Mouse (Mus musculus): Measurements from ENCODE around the gene Cotl1. TPM values are rescaled to one million over a fixed set of nuclear protein-coding genes. Genes with fewer than 3 reads are reported as not detected.
A peak's percentile ranks its signal among the peaks of the same experiment; 100 is the strongest.

Cotl1 gene
- polyA plus RNA-seq, 1 experiment from 2014 or later, result 114 TPM

DNA sequence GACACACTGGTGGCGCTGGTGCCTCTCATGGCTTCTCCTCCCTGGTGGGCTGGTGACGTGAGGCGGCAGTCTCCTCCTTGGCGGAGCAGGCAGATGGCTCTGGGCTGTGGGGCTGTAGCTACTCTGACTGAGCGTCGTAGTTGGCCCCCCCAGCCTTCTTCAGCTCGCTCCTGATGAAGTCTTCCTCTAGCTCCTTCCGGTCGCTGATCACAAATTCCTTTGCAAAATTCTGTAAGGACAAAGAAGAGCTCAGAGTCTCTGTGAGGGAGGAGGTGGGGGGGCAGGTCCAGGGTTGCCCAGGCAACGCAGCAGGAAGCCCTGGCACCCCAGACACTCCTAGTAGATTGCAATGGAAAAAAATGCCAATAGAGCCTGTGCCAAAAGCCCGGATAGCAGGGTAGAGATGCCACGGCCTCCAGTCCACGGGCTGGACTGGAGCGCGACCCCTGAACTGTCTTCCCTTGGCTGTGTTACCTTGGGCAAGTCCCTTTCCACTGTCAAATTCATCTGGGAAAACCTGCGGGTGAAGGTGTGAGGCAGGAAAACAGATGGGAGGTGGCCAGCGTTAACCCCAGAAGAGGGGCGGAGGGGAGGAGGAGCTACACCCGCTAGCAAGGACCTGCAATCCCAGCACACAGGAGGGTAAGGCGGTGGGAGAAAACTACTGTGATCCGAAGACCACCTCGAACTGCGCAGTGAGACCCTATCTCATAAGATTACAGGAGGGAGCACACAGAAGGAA lies 30.0 kb downstream of the Cotl1 start:
- peaks cover 54% of the 10 kb centered on the region for H3K36me3 ChIP-seq (replicated peaks)
- no peaks in the 10 kb centered on the region for H3K27me3 ChIP-seq (ENCODE audit: poor library complexity, severe bottlenecking)
- no peak for DNase-seq (ENCODE audit: extremely low spot score, low spot score)
- H3K4me1 ChIP-seq, result peaks cover 65% of the 10 kb centered on the region
- H3K9me3 ChIP-seq, result no peaks in the 10 kb centered on the region
- H3K4me3 ChIP-seq, result peak overlapping the region; percentile 11
- 65% methylated on average over 23 of the region's 23 CpGs for WGBS
- H3K27ac ChIP-seq, result peak overlapping the region; percentile 82

DNA sequence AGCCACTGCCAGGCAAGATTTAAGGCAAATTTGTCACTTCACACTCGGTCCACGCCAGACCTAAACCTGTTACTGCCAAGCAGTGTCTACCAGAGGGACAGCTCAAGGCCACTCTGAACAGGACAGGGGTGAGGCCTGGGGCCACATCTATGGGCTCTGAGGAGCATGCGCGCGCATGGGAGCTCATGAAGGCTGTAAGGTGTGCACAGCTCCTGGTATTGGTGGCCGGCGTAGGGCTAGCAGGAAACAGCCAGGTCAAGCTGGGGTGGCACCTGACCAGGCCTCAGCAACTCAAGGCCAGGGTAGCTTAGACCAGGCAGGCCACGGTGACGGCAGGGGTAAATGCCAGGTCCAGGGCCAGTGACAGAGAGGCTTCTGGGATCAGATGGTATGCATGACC lies 30.7 kb downstream of the Cotl1 start:
- peaks cover 47% of the 10 kb centered on the region for H3K36me3 ChIP-seq (replicated peaks)
- no peaks in the 10 kb centered on the region for H3K9me3 ChIP-seq
- H3K27ac ChIP-seq, result peak overlapping the region; percentile 82
- WGBS, result 95% methylated on average over 9 of the region's 9 CpGs
- no peaks in the 10 kb centered on the region for H3K27me3 ChIP-seq (ENCODE audit: poor library complexity, severe bottlenecking)
- peak overlapping the region; percentile 11; the same call in 1 of the 2 replicates for H3K4me3 ChIP-seq
- H3K4me1 ChIP-seq, result peaks cover 71% of the 10 kb centered on the region
- DNase-seq (ENCODE audit: extremely low spot score, low spot score), result no peak

DNA sequence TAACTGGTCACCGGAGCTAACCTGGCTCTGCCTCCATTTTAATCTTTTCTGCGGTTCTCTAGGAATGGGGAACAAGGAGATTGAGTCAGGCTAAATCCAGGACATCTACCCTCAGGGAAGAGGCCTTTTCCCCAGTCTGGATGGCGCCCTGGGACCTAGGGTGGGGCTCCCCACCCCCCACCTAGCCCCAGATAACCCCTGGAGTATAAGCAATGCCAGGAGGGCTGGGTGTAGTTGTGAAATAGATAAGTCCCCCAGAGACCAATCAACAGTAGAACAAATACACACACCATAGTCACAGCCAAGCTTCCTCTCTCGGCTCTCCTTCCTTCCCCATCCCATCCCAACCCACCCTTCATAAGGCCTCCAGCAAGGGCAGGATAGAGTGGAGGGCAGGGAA lies 32.7 kb downstream of the Cotl1 start:
- WGBS, result 94% methylated on average over 4 of the region's 4 CpGs
- no peak overlapping the region for H3K4me3 ChIP-seq
- no peak for DNase-seq (ENCODE audit: extremely low spot score, low spot score)
- no peak overlapping the region for H3K27ac ChIP-seq
- H3K36me3 ChIP-seq (replicated peaks), result peaks cover 41% of the 10 kb centered on the region
- H3K4me1 ChIP-seq, result peaks cover 59% of the 10 kb centered on the region
- H3K27me3 ChIP-seq (ENCODE audit: poor library complexity, severe bottlenecking), result no peaks in the 10 kb centered on the region
- H3K9me3 ChIP-seq, result no peaks in the 10 kb centered on the region

DNA sequence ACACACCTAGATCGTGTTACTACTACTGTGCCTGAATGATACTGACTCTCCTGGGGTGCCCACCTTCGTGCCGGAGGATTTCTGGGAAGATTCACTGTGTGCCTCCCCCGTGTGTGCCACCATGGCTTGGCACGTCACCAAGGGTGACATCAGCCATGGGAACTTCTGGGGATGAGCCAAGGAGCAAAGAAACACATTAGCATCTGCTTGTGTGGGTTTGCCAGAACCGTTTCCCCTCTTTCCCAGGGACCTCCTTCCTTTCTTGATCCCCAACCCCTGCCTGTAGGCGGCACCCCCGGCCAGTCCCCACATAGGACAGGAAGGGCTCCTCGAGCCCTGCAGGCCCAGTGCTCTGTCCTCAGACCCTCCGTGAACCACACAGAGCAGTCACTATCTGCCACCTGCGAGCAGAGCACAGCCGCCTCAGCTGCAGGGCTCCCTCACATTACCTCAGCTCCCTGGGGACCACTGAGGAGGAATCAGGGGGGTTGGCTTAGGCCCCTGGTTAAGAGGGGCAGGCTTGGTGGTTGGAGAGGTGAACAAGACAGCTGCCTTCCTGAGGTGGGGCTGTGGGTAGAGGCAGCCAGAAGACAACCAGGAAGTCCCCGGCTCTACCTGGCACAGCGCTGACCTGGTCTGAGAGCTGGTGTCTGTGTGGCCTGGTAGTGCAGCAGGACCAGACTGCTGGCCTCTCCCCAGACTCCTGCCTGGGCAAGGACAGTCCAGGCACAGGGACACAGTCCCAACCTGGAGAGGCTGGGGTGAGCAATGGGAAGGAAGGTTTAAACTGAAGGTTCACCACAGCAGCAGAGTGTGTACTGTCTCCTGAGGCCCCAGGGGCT lies 33.7 kb downstream of the Cotl1 start:
- H3K9me3 ChIP-seq, result no peaks in the 10 kb centered on the region
- DNase-seq (ENCODE audit: extremely low spot score, low spot score), result no peak
- WGBS, result 85% methylated on average over 14 of the region's 14 CpGs
- peaks cover 41% of the 10 kb centered on the region for H3K36me3 ChIP-seq (replicated peaks)
- peaks cover 51% of the 10 kb centered on the region for H3K4me1 ChIP-seq
- H3K27ac ChIP-seq, result peak overlapping the region; percentile 48; the same call in 1 of the 2 replicates
- no peaks in the 10 kb centered on the region for H3K27me3 ChIP-seq (ENCODE audit: poor library complexity, severe bottlenecking)
- no peak overlapping the region for H3K4me3 ChIP-seq

DNA sequence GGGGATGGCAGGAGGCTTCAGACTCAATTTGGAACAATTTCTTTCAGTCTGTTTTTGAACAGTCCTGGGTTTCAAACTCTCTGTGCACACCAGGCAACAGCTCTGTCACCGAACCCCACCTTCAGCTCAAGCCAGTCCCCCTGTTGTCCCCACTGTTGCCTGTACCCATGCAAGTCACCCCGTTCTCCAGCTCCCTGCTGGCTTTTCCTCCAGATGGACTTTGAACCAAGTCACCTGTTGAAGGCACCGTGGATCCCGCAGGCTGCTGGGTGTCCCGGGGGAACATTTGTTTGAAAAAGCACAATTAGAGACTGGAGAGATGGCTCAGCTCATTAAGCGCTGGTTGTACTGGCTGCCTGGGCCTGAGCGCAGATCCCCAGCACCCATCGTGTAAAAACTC lies 35.1 kb downstream of the Cotl1 start:
- H3K4me1 ChIP-seq, result peaks cover 49% of the 10 kb centered on the region
- no peak for DNase-seq (ENCODE audit: extremely low spot score, low spot score)
- peaks cover 39% of the 10 kb centered on the region for H3K36me3 ChIP-seq (replicated peaks)
- no peak overlapping the region for H3K4me3 ChIP-seq
- H3K27me3 ChIP-seq (ENCODE audit: poor library complexity, severe bottlenecking), result no peaks in the 10 kb centered on the region
- H3K27ac ChIP-seq, result 0 out of 2 replicates have a peak overlapping the region, but pooled peaks have one; percentile 3
- H3K9me3 ChIP-seq, result no peaks in the 10 kb centered on the region
- WGBS, result 79% methylated on average over 8 of the region's 8 CpGs

DNA sequence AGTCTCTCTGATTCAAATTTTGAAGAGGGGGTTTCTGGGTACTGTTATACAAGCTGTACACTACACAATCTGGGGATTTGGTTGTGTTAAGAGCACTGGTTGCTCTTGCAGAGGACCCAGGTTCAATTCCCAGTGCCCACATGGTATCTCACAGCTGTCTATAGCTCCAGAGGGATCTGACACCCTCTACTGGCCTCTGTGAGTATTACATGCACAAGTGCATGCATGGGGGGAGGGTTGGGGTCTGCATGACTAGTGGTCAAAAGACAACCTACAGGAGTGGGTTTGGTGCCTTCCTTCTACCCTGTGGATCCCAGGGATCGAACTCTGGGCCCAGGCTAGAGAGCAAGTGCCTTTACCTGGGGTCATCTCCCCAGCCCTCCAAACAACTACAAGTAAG lies 37.8 kb downstream of the Cotl1 start:
- peaks cover 12% of the 10 kb centered on the region; the same call in 1 of the 2 replicates for H3K36me3 ChIP-seq (replicated peaks)
- H3K27ac ChIP-seq, result no peak overlapping the region
- no peak for DNase-seq (ENCODE audit: extremely low spot score, low spot score)
- WGBS, result 92% methylated on average over 1 of the region's 1 CpGs
- no peaks in the 10 kb centered on the region for H3K9me3 ChIP-seq
- no peaks in the 10 kb centered on the region for H3K27me3 ChIP-seq (ENCODE audit: poor library complexity, severe bottlenecking)
- peaks cover 64% of the 10 kb centered on the region for H3K4me1 ChIP-seq
- H3K4me3 ChIP-seq, result no peak overlapping the region

DNA sequence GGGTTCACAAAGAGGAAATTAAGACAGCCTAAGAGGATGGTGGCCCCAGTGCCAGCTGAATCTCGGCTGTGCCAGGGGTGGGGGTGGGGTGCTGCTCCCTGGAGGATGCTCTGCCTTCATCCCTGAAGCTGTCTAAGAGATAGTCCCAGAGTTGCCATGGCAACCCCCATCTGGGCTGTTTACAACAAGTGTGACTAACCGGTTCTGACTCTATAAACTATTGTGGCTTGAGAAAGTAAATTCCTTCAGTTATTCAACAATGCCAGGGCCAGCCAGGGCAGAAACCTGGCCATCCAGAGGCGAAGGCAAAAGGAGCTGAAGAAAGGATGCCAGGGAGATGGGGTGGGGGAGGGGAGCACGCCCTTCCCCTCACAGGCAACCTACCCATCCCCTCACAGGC lies 39.2 kb downstream of the Cotl1 start:
- Histone ChIP-seq H3K9me3 (no peaks in the 10 kb centered on the region), H3K27ac (peak overlapping the region; percentile 66), H3K4me1 (peaks cover 61% of the 10 kb centered on the region), H3K36me3 (replicated peaks) (no peaks in the 10 kb centered on the region), H3K4me3 (no peak overlapping the region), H3K27me3 (ENCODE audit: poor library complexity, severe bottlenecking) (no peaks in the 10 kb centered on the region)
- DNase-seq (ENCODE audit: extremely low spot score, low spot score), result no peak
- 23% methylated on average over 4 of the region's 4 CpGs for WGBS

DNA sequence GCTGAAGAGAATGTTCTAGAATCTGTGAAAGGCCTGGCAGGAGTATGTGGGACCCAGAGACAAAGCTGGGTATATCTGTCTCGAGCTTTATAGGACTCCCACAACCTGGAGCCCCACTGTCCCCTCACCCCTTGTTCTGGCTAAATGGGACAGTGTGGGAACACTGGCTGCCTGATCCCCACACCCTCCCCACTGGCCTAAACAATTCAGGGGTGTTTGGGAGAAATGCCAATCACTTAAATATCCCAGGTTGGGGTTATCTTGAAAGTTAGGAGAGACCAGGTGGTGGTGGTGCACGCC lies 41.4 kb downstream of the Cotl1 start:
- Histone ChIP-seq H3K4me1 (peaks cover 63% of the 10 kb centered on the region), H3K27ac (peak overlapping the region; percentile 83), H3K4me3 (peak overlapping the region; percentile 28; the same call in 1 of the 2 replicates), H3K9me3 (no peaks in the 10 kb centered on the region), H3K27me3 (ENCODE audit: poor library complexity, severe bottlenecking) (no peaks in the 10 kb centered on the region), H3K36me3 (replicated peaks) (no peaks in the 10 kb centered on the region)
- no peak for DNase-seq (ENCODE audit: extremely low spot score, low spot score)
- 63% methylated on average over 2 of the region's 2 CpGs for WGBS

DNA sequence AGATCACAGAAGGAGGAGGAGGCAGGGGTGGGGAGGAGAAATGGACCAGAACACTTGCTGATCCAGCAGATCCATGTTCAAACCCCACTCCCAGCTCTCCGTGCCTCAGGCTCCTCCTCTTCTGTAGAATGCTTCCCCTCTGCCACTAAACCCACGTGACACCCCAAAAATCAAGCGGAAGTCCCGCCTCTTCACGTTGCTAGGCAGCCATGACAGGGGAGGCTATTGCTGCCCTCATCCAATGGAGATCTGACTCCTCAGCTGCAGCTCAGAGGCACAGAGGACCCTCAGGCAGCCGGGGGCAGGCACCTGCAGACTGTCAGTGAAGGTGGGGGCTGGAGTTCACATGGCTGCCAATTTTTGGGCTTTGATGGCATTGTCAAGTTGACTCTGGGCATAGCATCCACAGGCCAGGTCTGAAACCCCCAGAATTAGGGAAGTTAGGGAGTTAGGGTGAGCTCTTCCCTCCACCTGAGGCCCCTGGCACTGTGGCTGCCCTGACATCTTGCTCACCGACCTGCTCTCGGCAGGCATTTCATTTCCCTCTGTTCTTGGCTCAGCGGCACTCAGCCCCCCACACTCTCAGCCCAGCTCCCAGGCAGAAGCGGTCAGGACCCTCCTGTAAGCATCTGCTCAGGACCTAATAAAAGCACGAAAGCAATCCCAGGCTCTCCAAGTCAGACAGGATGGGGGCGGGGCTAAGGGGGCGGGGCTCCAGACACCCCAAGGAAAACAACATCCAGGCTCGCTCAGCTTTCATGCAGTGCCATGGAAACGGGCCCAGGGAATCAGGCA lies 42.0 kb downstream of the Cotl1 start:
- H3K4me3 ChIP-seq, result peak overlapping the region; percentile 28
- H3K4me1 ChIP-seq, result peaks cover 59% of the 10 kb centered on the region
- peak; percentile 75 for DNase-seq (ENCODE audit: extremely low spot score, low spot score)
- H3K36me3 ChIP-seq (replicated peaks), result no peaks in the 10 kb centered on the region
- no peaks in the 10 kb centered on the region for H3K9me3 ChIP-seq
- no peaks in the 10 kb centered on the region for H3K27me3 ChIP-seq (ENCODE audit: poor library complexity, severe bottlenecking)
- peak overlapping the region; percentile 83 for H3K27ac ChIP-seq
- WGBS, result 11% methylated on average over 15 of the region's 15 CpGs

DNA sequence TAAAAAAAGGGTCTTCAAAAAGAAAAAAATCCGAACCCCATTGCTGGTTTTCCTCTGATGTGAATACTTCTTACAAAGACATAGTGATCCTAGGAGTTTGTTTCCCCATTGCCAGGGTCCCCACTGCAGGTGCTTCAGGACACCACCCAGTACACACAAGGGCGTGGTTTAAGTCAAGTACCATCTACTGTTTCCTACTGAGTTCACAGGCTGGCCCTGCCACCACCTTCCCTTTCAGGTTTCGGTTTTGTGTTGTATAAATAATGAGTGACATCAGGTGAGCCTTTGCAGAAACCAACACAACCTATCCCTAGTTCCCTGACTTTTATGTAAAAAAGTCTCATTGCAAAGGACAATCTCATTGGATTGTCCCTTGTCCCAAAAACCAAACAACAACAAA lies 44.7 kb downstream of the Cotl1 start:
- no peaks in the 10 kb centered on the region for H3K36me3 ChIP-seq (replicated peaks)
- DNase-seq (ENCODE audit: extremely low spot score, low spot score), result no peak
- peaks cover 74% of the 10 kb centered on the region for H3K4me1 ChIP-seq
- no peaks in the 10 kb centered on the region for H3K27me3 ChIP-seq (ENCODE audit: poor library complexity, severe bottlenecking)
- H3K4me3 ChIP-seq, result no peak overlapping the region
- 92% methylated on average over 3 of the region's 3 CpGs for WGBS
- H3K27ac ChIP-seq, result no peak overlapping the region; the same call in 1 of the 2 replicates
- no peaks in the 10 kb centered on the region for H3K9me3 ChIP-seq

DNA sequence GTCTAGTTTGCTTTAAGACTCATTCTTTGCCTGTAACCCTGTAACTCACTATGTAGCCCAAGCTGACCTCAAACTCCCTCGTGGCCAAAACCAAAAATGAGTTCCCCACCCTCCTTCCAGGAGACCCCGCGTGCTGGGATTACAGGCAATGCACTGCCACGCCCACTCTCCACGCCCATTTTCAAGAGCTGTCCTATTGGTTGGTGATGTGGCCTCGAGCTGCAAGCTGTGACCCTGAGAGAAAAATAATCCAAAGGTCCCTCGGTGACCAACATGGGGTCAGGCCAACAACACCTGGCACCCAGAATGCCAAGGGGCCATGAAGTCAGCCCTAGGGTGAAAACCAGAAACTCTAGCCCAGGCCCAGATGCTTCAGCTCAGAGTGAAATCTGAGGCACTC lies 45.7 kb downstream of the Cotl1 start:
- H3K4me3 ChIP-seq, result no peak overlapping the region
- no peaks in the 10 kb centered on the region for H3K9me3 ChIP-seq
- H3K36me3 ChIP-seq (replicated peaks), result no peaks in the 10 kb centered on the region
- DNase-seq (ENCODE audit: extremely low spot score, low spot score), result no peak
- H3K27ac ChIP-seq, result peak overlapping the region; percentile 8; the same call in 1 of the 2 replicates
- peaks cover 75% of the 10 kb centered on the region for H3K4me1 ChIP-seq
- 57% methylated on average over 7 of the region's 7 CpGs for WGBS
- no peaks in the 10 kb centered on the region for H3K27me3 ChIP-seq (ENCODE audit: poor library complexity, severe bottlenecking)

DNA sequence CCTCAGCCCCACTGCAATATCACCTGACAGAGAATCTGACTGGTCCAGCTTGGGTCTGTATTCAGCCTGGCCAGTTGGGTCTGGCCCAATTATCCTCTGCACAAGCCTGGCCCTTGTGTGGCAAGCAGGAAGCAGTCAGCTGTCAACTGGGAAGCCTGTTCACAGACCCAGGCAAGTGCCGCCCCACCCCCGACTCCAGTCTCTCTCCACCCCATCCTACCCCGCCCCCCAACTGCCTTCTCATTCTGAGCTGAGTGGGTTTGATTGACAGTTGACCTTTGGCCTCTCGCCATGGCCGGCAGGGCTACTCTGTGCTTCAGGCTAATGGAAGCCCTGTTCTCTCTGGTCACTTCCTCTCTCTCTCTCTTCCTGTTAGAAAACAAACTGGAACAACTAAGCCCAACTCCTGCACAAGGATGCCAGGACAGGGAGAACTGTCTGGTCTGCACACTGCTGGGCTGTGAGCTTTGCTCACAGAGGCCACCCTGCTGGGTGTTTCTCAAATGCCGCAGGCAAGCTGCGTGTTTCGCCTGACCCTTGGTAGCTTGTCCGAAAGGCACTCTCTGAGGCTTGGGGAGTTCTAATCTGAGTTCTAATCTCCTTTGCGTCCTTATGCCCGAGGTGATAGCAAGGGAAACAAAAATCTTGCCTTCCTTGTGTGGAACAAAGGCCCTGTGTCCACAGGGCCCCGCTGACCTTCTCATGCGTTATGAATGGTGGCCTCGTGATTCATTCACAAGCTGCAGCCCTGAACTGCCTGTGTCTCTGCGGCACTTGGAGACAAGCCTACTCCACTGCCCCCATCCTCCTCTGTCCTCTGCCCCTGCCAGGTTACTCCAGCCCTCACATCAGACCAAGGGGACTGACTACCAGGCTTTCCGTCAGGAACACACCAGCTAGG lies 48.3 kb downstream of the Cotl1 start:
- Histone ChIP-seq H3K27ac (peak overlapping the region; percentile 94), H3K9me3 (no peaks in the 10 kb centered on the region), H3K4me1 (peaks cover 76% of the 10 kb centered on the region), H3K27me3 (ENCODE audit: poor library complexity, severe bottlenecking) (no peaks in the 10 kb centered on the region), H3K36me3 (replicated peaks) (no peaks in the 10 kb centered on the region), H3K4me3 (peak overlapping the region; percentile 18; the same call in 1 of the 2 replicates)
- 6% methylated on average over 16 of the region's 16 CpGs for WGBS
- peak; percentile 89 for DNase-seq (ENCODE audit: extremely low spot score, low spot score)
